Mouse (Mus musculus) urinary bladder, postnatal 10 days (tissue): ENCODE measurements around the gene Zfp788.
"Not testable (repeated sequence)": the region's sequence is repeated elsewhere in the genome, so short reads cannot be mapped to it uniquely, and the experiment has no call there.

Experiments used
- DNase-seq: peaks from one replicate; pipeline ENCODE4 v3.0.0; 2022; ENCODE audit warnings: low spot score

Zfp788 gene

GRCm38 (mm10) chr7:41632409-41633220 lies at the start of gene Zfp788:
Zfp788 (plus strand) TSS chr7:41633203.
- DNase-seq = peak; percentile 59

- DNase-seq = not testable (repeated sequence)
These were observed 45.2 kb upstream of the Zfp788 start for GRCm38 (mm10) chr7:41587831-41588230.

- no peak for DNase-seq
These were observed 34.4 kb upstream of the Zfp788 start for GRCm38 (mm10) chr7:41598615-41599014.

- peak; percentile 62 for DNase-seq
These were observed 33.8 kb upstream of the Zfp788 start, which contains the start of gene 2610021A01Rik for GRCm38 (mm10) chr7:41599034-41599813. 2610021A01Rik (plus strand) TSS chr7:41599230.

- no peak for DNase-seq
These were observed 33.0 kb upstream of the Zfp788 start for GRCm38 (mm10) chr7:41599932-41600548.

GRCm38 (mm10) chr7:41611654-41612053 lies 21.3 kb upstream of the Zfp788 start:
- DNase-seq = no peak

GRCm38 (mm10) chr7:41616241-41616640 lies 16.8 kb upstream of the Zfp788 start:
- DNase-seq = not testable (repeated sequence)

- DNase-seq = peak; percentile 56
These were observed 400 bp downstream of the Zfp788 start for GRCm38 (mm10) chr7:41633221-41633984.

GRCm38 (mm10) chr7:41674326-41674725 lies 41.3 kb downstream of the Zfp788 start:
- not testable (repeated sequence) for DNase-seq
